Mouse (Mus musculus) brain, embryonic 14.5 days (tissue): ENCODE measurements around the gene Tsc2. TPM values are rescaled to one million over a fixed set of nuclear protein-coding genes. Genes with fewer than 3 reads are reported as not detected.

Experiments used
- DNase-seq: peaks from one replicate; pipeline ENCODE4 v3.0.0-alpha.2; 2011; ENCODE audit warnings: low read depth
- CTCF ChIP-seq: fragments of 200-500 bp; IDR thresholded peaks from 2 replicates; pipeline ENCODE4 v1.5.1; 2012; ENCODE audit warnings: inconsistent platforms, mild to moderate bottlenecking, moderate library complexity, borderline replicate concordance; ENCODE audit not compliant: insufficient read depth, insufficient read length; ENCODE audit errors: extremely low read depth
- POLR2A ChIP-seq: fragments of 200-500 bp; IDR thresholded peaks from 2 replicates; pipeline ENCODE4 v1.6.1; 2012; ENCODE audit warnings: mild to moderate bottlenecking, inconsistent platforms, borderline replicate concordance; ENCODE audit not compliant: poor library complexity, insufficient read depth, insufficient read length, severe bottlenecking; ENCODE audit errors: extremely low read depth
- polyA plus RNA-seq: library from polyadenylated mRNA; depleted of rRNA; stranded (reverse); fragments of >200 nt; gene quantifications from 2 replicates; pipeline ENCODE4 v1.2.3, GENCODE M21; 2012

Tsc2 gene
- polyA plus RNA-seq, 1 experiment: 190 TPM

GRCm38 (mm10) chr17:24597989-24598388, 34.4 kb downstream of the Tsc2 start:
- no peak for TF ChIP-seq CTCF
- TF ChIP-seq POLR2A: no peak
- no peak for DNase-seq

GRCm38 (mm10) chr17:24596471-24597183, 35.8 kb downstream of the Tsc2 start:
- no peak for TF ChIP-seq CTCF
- no peak for TF ChIP-seq POLR2A
- DNase-seq: no peak

- no peak for DNase-seq
- TF ChIP-seq POLR2A: no peak
These were observed 36.4 kb downstream of the Tsc2 start for GRCm38 (mm10) chr17:24596073-24596466.

GRCm38 (mm10) chr17:24595126-24596072, 37.0 kb downstream of the Tsc2 start:
- TF ChIP-seq CTCF: peak; percentile 30; the same call in 1 of the 2 replicates
- TF ChIP-seq POLR2A: no peak
- peak; percentile 8 for DNase-seq

GRCm38 (mm10) chr17:24593992-24594890, 38.2 kb downstream of the Tsc2 start:
- TF ChIP-seq CTCF: no peak
- TF ChIP-seq POLR2A: no peak
- no peak for DNase-seq

- no peak for TF ChIP-seq POLR2A
- TF ChIP-seq CTCF: no peak
- no peak for DNase-seq
These were observed 39.2 kb downstream of the Tsc2 start for GRCm38 (mm10) chr17:24593248-24593647.

- DNase-seq: no peak
- TF ChIP-seq CTCF (no peak), POLR2A (no peak)
These were observed 40.7 kb downstream of the Tsc2 start for GRCm38 (mm10) chr17:24591695-24592094.

GRCm38 (mm10) chr17:24590943-24591342, 41.5 kb downstream of the Tsc2 start:
- no peak for DNase-seq
- TF ChIP-seq POLR2A (no peak), CTCF (no peak)

- no peak for DNase-seq
- TF ChIP-seq POLR2A: no peak
- TF ChIP-seq CTCF: no peak
These were observed 45.9 kb downstream of the Tsc2 start for GRCm38 (mm10) chr17:24586532-24586931.

GRCm38 (mm10) chr17:24584520-24584919, 47.9 kb downstream of the Tsc2 start:
- no peak for DNase-seq
- no peak for TF ChIP-seq CTCF
- TF ChIP-seq POLR2A: no peak

GRCm38 (mm10) chr17:24583599-24584460, 48.6 kb downstream of the Tsc2 start:
- no peak for TF ChIP-seq POLR2A
- TF ChIP-seq CTCF: no peak

More at GRCm38 (mm10) chr17:24583599-24584460, 48.6 kb downstream of the Tsc2 start:
- no peak for DNase-seq
